Mouse (Mus musculus) gastrocnemius, adult 18-20 months (tissue): ENCODE results near the gene Olfr830. TPM values are rescaled to one million over a fixed set of nuclear protein-coding genes. Genes with fewer than 3 reads are reported as not detected.
"Not testable (repeated sequence)": the region's sequence is repeated elsewhere in the genome, so short reads cannot be mapped to it uniquely, and the experiment has no call there.

Source experiments
- DNase-seq: peaks from one replicate; pipeline ENCODE4 v3.0.0; 2021; ENCODE audit warnings: low spot score
- long read RNA-seq, 2 experiments: library from polyadenylated mRNA; stranded (forward); transcript quantifications; one replicate each; pipeline ENCODE4 v2.0.0; 2021
- total RNA-seq, 2 experiments: library from RNA; stranded (reverse); gene quantifications; 2 replicates each; pipeline ENCODE4 v1.2.3; 2021

The Olfr830 gene
- not detected for total RNA-seq
- long read RNA-seq, experiment 1: 0 reads
- long read RNA-seq, experiment 2: 0 reads

DNA sequence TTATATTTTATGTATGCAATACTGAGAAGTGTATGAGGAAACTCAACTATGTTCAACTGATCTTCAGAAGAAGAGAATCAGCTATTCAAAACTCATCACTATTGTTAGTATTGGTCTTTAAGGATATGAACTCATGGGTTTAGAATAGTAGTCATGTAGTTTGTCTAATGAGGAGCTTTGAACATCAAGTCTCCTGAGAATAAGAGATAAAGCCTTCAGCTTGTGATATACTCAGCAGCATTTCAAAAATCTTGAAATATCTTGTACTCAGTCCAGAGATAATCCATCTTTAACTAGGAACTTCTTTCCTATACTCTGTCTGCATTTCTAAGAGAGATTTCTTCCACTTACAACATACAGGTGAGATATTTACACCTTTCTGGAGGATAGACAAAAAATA lies at the start of gene Olfr830:
Gene Olfr830 (plus strand): TSS at position 301 of the 400 bp plus-strand sequence.
- DNase-seq: no peak

DNA sequence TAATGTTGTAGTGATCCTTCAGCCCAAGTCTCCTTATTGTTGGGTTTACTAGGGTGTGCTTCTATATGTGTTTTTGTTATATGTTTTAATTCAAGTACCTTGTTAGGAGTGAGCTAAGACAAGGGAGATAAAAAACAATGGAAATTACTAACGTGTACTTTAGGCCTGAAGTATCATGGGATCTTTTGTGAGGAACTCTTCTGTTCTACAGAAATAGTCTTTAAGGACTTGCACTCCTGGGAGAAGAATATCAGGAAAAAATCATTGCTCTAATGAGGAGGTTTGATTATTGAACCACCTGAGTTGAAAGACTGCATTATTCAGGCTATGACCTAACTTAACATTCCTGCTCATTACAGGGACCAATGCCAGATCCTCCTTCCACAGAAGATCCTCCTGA lies 19.9 kb upstream of the Olfr830 start, which contains the start of gene Olfr829:
Gene Olfr829 (plus strand): TSS at position 301 of the 400 bp plus-strand sequence.
- no peak for DNase-seq

DNA sequence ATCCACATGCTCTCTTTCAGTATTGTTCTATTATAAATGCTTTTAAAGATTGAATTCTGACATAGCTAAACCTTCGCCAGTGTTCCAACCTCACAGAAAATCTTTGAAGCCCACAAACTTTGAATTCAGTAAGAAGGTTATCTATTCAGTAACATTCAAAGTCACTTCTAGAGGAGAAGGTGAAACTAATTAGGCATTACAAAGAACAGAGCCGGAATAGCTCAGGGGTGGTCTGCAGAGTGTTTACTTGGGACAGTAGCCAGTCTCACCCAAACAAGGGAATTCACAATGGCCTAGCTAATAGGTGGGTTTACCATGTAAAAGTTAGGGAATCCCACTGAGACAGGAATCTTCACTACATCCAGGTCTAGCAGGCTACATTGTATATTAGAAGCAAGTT lies 33.2 kb downstream of the Olfr830 start:
- not testable (repeated sequence) for DNase-seq

DNA sequence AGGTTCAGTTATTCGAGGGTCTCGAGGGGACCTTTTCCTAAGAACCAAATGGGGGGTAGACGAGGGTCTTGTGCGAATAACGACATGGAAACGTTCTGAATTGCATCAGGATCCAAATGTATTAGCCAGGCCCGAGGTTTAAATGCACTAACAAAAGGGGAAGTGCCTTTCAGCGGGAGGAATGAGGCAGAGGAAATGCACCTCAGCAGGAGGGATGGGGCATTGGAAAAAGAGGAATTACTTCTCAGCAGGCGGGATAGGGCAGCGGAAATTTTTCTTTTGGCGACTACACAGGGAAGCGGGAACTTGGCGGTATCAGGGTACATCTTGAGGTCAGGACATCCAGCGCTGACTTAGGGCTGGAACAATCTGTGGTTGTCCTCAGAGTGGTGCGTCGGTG lies 53.4 kb downstream of the Olfr830 start:
- not testable (repeated sequence) for DNase-seq

Other genes with a start within 250 kb of the Olfr830 start
- under 1 TPM in 1 of 2 experiments, not detected in 1; 0.02 TPM for gene Muc16, start 200.2 kb upstream of the Olfr830 start, total RNA-seq
- gene Olfr24, start 110.7 kb upstream of the Olfr830 start, total RNA-seq: not detected
- not detected for gene Olfr828, start 55.2 kb upstream of the Olfr830 start, total RNA-seq
- not detected for gene Olfr829, start 19.8 kb upstream of the Olfr830 start, total RNA-seq
- not detected for gene Olfr832, start 62.4 kb downstream of the Olfr830 start, total RNA-seq
- not detected for gene Olfr834, start 113.3 kb downstream of the Olfr830 start, total RNA-seq
- gene Olfr835, start 158.0 kb downstream of the Olfr830 start, total RNA-seq: not detected
- not detected for gene Olfr836, start 245.7 kb downstream of the Olfr830 start, total RNA-seq